Mouse (Mus musculus) urinary bladder, postnatal 36 days (tissue): Measurements from ENCODE around the gene Gsap.
"Not testable (repeated sequence)": the region's sequence is repeated elsewhere in the genome, so short reads cannot be mapped to it uniquely, and the experiment has no call there.

Experiments
- DNase-seq, 2 experiments: peaks; one replicate each; pipeline ENCODE4 v3.0.0; 2022; ENCODE audit warnings: low spot score in 2 of 2, mixed read lengths in 1 of 2

Gene Gsap

DNA sequence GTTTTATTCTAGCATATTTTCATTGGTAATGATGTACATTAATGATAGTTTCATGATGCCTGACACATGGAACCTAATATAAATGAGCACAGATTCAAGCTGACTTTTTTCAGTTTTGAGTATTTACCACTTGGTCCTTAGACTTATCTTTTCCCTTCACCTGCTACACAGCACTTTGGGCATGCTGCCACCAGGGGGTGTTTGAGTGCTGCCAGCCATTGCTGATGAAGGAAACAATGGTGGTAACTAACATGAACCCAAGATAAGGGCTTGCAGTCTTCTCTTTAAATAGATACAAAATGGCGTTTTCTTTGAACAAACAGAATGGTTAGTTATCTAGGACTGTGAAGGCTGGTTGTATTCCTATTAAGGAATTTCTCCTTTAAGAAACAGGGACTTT lies 140.4 kb downstream of the Gsap start:
- peak; percentile 24 to 55 for DNase-seq

DNA sequence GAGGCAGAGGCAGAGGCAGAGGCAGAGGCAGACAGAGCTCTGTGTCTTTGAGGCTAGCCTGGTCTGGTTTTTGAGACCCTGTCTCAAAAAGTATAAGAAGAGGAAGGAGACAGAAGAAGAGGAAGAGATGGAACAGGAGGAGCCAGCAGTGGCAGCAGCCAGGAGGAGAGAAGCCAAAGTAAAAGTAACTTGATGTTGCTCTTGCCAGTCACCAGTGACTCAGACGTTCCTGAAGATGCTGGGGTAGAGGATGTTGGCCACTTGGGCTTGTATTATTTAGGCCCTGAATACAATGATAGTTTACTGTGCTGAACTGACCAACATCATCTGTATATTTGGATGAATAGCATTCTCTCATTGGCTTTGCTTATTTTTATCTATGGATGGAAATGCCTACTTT lies 142.5 kb downstream of the Gsap start:
- no peak for DNase-seq

DNA sequence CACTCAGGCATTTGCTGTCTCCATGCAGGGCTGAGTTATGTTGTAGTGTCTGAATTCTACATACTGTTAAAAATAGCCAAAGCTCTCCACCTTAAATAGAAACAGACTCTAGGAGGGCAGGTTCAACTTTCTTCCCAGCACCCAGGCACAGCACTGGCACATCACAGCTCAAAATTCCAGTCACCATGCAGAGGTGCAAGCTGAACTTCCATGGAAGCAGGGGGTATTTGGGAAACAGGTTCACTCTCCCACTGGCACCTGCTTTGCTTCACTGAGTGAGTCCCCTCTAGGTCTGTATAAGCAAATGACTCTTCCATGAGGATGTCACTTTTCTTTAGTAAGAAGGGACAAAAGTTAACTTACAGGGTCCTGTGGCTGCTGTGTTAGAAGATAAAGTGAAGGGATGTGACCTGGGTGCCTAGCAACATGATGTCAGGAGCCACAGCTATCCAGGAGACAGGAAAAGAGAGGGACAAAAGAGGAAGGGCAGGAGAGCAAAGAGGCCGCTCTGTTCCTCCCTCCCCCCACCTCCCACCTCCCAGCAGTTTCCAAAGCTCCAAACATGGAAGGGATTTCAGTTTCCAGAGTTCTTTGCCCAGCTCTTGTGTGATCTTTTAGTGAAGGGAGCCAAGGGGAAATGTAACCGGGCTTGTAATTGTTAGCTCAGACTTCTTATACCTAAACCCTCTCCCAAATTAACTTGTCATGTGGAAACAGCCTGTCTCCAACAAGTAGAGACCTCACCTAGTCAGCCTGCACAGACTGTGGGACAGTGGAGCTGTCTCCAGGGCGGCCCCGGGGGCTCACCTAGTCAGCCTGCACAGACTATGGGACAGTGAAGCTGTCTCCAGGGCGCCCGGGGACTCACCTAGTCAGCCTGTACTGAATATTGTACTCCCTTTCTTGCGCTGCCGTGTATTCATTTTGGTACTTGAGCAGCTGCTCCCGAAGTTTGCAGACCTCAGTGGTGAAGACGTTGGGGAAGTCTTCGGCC lies 143.9 kb downstream of the Gsap start:
- DNase-seq, result no peak

DNA sequence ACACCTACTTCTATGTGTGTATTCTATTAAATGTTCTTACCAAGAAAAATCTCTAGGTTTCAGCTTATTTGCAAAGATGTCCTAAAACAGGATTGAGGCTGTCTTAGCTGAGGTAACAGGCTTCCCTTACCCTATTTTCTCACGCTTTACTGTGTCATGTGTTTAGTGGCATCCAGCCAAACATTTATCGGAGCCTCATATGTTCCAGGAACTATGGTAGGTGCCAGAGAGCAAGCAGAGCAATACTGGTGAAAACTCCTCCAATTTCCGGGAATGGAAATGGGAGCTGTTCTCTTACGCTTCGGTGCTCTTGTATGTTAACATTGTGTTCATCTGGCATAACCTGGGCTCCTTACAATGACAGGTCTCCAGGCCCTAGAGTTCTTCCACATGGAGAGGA lies 145.6 kb downstream of the Gsap start:
- no peak for DNase-seq

DNA sequence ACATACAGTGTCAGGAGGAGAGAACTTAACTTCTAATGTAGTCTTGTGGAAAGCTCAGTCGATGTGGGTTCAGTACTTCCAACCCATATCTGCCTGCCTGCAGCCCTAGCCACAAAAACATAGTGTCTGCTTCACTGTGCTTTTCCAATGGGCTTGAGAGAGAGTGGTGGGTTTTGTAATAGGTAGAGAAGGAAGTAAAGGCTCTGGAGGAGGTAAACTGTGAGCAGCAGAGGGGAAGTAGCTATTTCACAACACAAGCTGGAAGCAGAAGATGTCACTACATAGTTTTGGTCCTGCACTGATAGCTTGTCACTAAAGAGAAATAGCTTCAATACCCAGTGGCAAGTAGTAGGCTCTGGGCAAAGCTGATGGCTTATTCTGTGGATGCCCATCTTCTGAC lies 146.1 kb downstream of the Gsap start:
- DNase-seq, result no peak

DNA sequence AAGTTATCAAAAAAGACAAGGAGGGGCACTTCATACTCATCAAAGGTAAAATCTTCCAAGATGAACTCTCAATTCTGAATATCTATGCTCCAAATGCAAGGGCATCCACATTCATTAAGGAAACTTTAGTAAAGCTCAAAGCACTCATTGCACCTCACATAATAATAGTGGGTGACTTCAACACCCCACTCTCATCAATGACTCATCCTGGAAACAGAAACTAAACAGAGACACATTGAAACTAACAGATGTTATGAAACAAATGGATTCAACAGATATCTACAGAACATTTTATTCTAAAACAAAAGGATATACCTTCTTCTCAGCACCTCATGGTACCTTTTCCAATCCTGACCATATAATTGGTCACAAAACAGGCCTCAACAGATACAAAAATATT lies 156.2 kb downstream of the Gsap start:
- DNase-seq, result not testable (repeated sequence)

DNA sequence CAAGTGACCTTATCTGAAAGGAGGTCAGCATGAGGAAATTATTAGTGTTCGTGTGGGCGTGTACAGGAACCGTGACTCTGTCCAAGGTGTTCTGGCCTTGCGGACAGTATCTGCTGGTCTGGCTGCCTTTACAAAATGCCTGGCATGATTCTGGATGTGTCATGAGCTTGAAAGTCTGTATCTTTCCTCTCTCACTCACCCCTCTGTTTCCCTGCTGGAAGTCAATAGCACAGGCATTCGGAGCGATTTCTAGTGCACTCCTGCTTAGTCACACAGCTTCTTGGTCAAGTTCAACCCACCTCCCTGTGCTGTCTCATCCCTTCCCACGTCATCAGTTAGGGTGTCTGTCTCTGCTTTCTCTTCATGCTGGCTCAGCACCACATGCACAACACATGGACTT lies 162.3 kb downstream of the Gsap start:
- peak in 1 of 2 experiments; percentile 29 for DNase-seq

DNA sequence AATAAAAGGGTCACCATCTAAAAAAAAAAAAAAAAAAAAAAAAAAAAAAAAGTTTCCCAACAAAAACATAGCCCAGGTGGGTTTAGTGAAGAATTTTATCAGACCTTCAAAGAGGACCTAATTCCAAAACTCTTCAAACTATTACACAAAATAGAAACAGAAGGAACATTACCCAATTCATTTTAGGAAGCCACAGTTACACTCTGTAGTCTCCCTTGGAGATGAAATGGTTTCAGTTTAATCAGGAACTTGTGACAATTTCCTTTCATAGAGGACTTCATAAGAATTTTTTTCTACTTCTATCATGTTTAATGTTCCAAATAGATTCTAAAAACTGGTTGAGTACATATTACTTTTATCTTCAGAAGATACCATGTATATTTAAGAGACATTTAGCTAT lies 165.6 kb downstream of the Gsap start:
- DNase-seq, result no peak

DNA sequence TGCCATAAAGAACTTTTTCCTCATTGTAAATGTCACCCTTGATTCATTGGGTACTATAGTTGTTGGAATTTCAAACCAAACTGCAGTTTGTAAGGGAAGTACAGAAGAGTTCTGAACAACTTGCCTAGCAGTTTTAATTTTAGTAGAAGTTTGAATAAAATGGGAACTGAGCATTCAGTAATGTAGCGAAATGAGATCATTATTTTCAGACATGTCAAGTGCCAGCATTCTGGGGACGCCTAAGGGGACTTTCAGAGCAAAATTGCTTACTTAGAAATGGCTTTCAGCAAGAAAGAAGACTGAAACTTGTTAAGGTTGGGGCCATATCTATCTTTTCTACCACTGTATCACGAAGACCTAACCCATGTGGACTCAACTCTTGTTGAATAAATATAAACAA lies 172.6 kb downstream of the Gsap start:
- no peak for DNase-seq

DNA sequence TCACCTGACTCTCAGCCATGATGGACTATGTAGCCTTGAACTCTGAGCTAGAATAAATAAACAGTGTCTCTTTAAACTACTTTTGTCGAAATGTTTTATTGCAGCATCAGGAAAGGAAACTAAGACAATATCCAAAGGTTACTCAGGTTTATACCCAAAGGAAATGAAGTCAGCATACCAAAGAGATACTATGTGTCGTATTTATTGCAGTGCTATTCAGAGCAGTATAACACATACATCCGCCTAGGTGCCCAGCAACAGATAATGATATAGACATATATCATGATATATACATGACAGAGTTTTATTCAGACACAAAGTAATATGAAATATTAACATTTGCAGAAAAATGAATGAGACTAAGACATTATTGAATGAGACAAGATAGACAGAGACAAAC lies 177.3 kb downstream of the Gsap start:
- DNase-seq, result no peak
